Mouse (Mus musculus): ENCODE measurements around the gene Ap2a1. TPM values are rescaled to one million over a fixed set of nuclear protein-coding genes. Genes with fewer than 3 reads are reported as not detected.
A peak's percentile ranks its signal among the peaks of the same experiment; 100 is the strongest.

Ap2a1 gene
- polyA plus RNA-seq, 1 experiment from 2014 or later = 55.6 TPM

GRCm38 (mm10) chr7:44928570-44928969, 726 bp downstream of the Ap2a1 start:
- Histone ChIP-seq H3K9me3 (replicated peaks; ENCODE audit: control insufficient read depth, low read length) (no peaks in the 10 kb centered on the region), H3K4me3 (replicated peaks; ENCODE audit: low read length) (peak overlapping the region; percentile 94), H3K27me3 (ENCODE audit: control insufficient read depth, insufficient read depth, low read length) (no peaks in the 10 kb centered on the region), H3K4me1 (ENCODE audit: control insufficient read depth, insufficient read depth, low read length) (peaks cover 20% of the 10 kb centered on the region), H3K27ac (ENCODE audit: low read length) (peak overlapping the region; percentile 81; the same call in 1 of the 2 replicates), H3K36me3 (ENCODE audit: control insufficient read depth, insufficient read depth, low read length) (peaks cover 5% of the 10 kb centered on the region; the same call in 1 of the 2 replicates), H3K4me2 (ENCODE audit: low read depth, low read length) (peak overlapping the region; percentile 79), H3K9ac (ENCODE audit: low read length) (peak overlapping the region; percentile 94)
- no peak for ATAC-seq (ENCODE audit: insufficient read depth, low FRiP score)
- WGBS = 0% methylated on average over 1 of the region's 1 CpGs

DNA sequence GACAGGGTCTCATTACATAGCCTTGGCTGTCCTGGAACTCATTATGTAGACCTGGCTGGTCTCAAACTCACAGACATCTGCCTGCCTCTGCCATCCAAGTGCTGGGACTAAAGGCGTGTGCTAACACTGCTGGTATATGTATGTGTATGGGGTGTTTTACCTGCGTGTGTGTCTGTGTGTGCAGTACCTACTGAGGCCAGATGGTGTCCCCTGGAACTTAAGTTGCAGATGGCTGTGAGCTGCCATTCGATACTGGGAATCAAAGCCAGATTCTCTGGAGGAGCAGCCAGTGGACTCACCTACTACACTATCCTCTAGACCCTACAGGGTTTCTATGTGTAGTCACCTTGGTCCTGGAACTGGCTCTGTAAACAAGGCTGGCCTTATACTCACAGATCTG, 3.8 kb downstream of the Ap2a1 start:
- no peak overlapping the region for H3K4me3 ChIP-seq (replicated peaks; ENCODE audit: low read length)
- peaks cover 12% of the 10 kb centered on the region; the same call in 1 of the 2 replicates for H3K36me3 ChIP-seq (ENCODE audit: control insufficient read depth, insufficient read depth, low read length)
- H3K4me1 ChIP-seq (ENCODE audit: control insufficient read depth, insufficient read depth, low read length) = peaks cover 19% of the 10 kb centered on the region
- no peak overlapping the region for H3K27ac ChIP-seq (ENCODE audit: low read length)
- 66% methylated on average over 3 of the region's 3 CpGs for WGBS
- no peak for ATAC-seq (ENCODE audit: insufficient read depth, low FRiP score)
- H3K27me3 ChIP-seq (ENCODE audit: control insufficient read depth, insufficient read depth, low read length) = no peaks in the 10 kb centered on the region
- no peak overlapping the region for H3K4me2 ChIP-seq (ENCODE audit: low read depth, low read length)
- no peak overlapping the region for H3K9ac ChIP-seq (ENCODE audit: low read length)
- no peaks in the 10 kb centered on the region for H3K9me3 ChIP-seq (replicated peaks; ENCODE audit: control insufficient read depth, low read length)

GRCm38 (mm10) chr7:44922530-44922929, 6.8 kb downstream of the Ap2a1 start:
- Histone ChIP-seq H3K27ac (ENCODE audit: low read length) (no peak overlapping the region), H3K9ac (ENCODE audit: low read length) (no peak overlapping the region), H3K27me3 (ENCODE audit: control insufficient read depth, insufficient read depth, low read length) (no peaks in the 10 kb centered on the region), H3K4me2 (ENCODE audit: low read depth, low read length) (no peak overlapping the region), H3K36me3 (ENCODE audit: control insufficient read depth, insufficient read depth, low read length) (peaks cover 12% of the 10 kb centered on the region; the same call in 1 of the 2 replicates), H3K4me3 (replicated peaks; ENCODE audit: low read length) (no peak overlapping the region), H3K4me1 (ENCODE audit: control insufficient read depth, insufficient read depth, low read length) (peaks cover 6% of the 10 kb centered on the region), H3K9me3 (replicated peaks; ENCODE audit: control insufficient read depth, low read length) (no peaks in the 10 kb centered on the region)
- no peak for ATAC-seq (ENCODE audit: insufficient read depth, low FRiP score)

- 91% methylated on average over 5 of the region's 5 CpGs for WGBS
- peaks cover 16% of the 10 kb centered on the region; the same call in 1 of the 2 replicates for H3K36me3 ChIP-seq (ENCODE audit: control insufficient read depth, insufficient read depth, low read length)
Observed at GRCm38 (mm10) chr7:44919127-44919526, 10.2 kb downstream of the Ap2a1 start.

GRCm38 (mm10) chr7:44918219-44918618, 11.1 kb downstream of the Ap2a1 start:
- Histone ChIP-seq H3K27me3 (ENCODE audit: control insufficient read depth, insufficient read depth, low read length) (no peaks in the 10 kb centered on the region), H3K4me2 (ENCODE audit: low read depth, low read length) (no peak overlapping the region), H3K4me1 (ENCODE audit: control insufficient read depth, insufficient read depth, low read length) (peaks cover 4% of the 10 kb centered on the region; the same call in 1 of the 2 replicates), H3K9me3 (replicated peaks; ENCODE audit: control insufficient read depth, low read length) (no peaks in the 10 kb centered on the region), H3K4me3 (replicated peaks; ENCODE audit: low read length) (no peak overlapping the region), H3K36me3 (ENCODE audit: control insufficient read depth, insufficient read depth, low read length) (peaks cover 16% of the 10 kb centered on the region; the same call in 1 of the 2 replicates), H3K9ac (ENCODE audit: low read length) (peak overlapping the region; percentile 46), H3K27ac (ENCODE audit: low read length) (0 out of 2 replicates have a peak overlapping the region, but pooled peaks have one; percentile 38)
- no peak for ATAC-seq (ENCODE audit: insufficient read depth, low FRiP score)
- WGBS = 61% methylated on average over 3 of the region's 3 CpGs

More at GRCm38 (mm10) chr7:44919127-44919526, 10.2 kb downstream of the Ap2a1 start:
- no peaks in the 10 kb centered on the region for H3K27me3 ChIP-seq (ENCODE audit: control insufficient read depth, insufficient read depth, low read length)
- no peaks in the 10 kb centered on the region for H3K9me3 ChIP-seq (replicated peaks; ENCODE audit: control insufficient read depth, low read length)
- H3K4me2 ChIP-seq (ENCODE audit: low read depth, low read length) = no peak overlapping the region
- H3K9ac ChIP-seq (ENCODE audit: low read length) = no peak overlapping the region
- no peak for ATAC-seq (ENCODE audit: insufficient read depth, low FRiP score)
- H3K4me1 ChIP-seq (ENCODE audit: control insufficient read depth, insufficient read depth, low read length) = peaks cover 4% of the 10 kb centered on the region; the same call in 1 of the 2 replicates
- no peak overlapping the region for H3K4me3 ChIP-seq (replicated peaks; ENCODE audit: low read length)
- no peak overlapping the region for H3K27ac ChIP-seq (ENCODE audit: low read length)

DNA sequence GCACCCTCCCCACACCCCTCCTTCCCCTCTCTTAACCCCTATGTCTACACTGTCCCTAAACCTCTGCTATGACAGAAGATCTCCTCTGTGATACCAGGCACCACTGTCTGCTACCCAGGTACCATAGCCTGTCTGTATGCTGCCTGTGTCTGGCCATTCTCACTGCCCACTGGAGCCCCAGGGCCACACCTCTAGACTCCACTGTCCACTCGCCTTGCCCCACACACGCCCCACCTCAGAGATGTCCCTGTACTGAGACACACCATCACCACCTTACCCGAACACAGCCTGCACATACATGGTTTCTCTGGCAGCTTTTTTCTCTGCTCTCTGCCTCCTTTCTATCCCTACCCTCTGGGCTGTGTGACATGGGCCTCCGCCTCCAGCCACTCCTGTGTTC, 12.4 kb downstream of the Ap2a1 start:
- H3K36me3 ChIP-seq (ENCODE audit: control insufficient read depth, insufficient read depth, low read length) = peaks cover 9% of the 10 kb centered on the region; the same call in 1 of the 2 replicates
- no peaks in the 10 kb centered on the region for H3K9me3 ChIP-seq (replicated peaks; ENCODE audit: control insufficient read depth, low read length)
- no peak overlapping the region for H3K9ac ChIP-seq (ENCODE audit: low read length)
- H3K4me2 ChIP-seq (ENCODE audit: low read depth, low read length) = no peak overlapping the region
- H3K27me3 ChIP-seq (ENCODE audit: control insufficient read depth, insufficient read depth, low read length) = no peaks in the 10 kb centered on the region
- no peak overlapping the region for H3K4me3 ChIP-seq (replicated peaks; ENCODE audit: low read length)
- no peak for ATAC-seq (ENCODE audit: insufficient read depth, low FRiP score)
- WGBS = 85% methylated on average over 4 of the region's 4 CpGs
- peaks cover 4% of the 10 kb centered on the region; the same call in 1 of the 2 replicates for H3K4me1 ChIP-seq (ENCODE audit: control insufficient read depth, insufficient read depth, low read length)
- H3K27ac ChIP-seq (ENCODE audit: low read length) = no peak overlapping the region

DNA sequence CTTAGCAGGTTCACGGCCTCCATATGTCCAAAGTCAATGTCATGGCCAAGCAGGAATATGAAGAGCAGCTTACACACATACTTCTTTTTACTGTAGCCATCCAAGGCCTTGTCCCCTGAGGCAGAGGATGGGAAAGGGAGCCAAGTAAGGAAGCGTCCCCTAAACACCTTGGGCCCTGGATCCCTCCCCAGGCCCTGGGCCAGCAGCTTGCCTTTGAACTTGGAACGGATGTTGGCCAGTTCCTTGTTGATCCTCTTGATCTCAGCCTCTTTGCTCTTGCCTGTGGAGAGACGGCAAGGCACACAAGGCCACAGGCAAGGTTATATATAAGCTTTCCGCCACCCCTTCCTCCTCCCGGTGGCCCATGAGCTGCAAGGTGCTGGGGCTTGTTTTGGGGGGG, 13.1 kb downstream of the Ap2a1 start:
- Histone ChIP-seq H3K9ac (ENCODE audit: low read length) (no peak overlapping the region), H3K4me1 (ENCODE audit: control insufficient read depth, insufficient read depth, low read length) (peaks cover 4% of the 10 kb centered on the region; the same call in 1 of the 2 replicates), H3K27ac (ENCODE audit: low read length) (no peak overlapping the region), H3K27me3 (ENCODE audit: control insufficient read depth, insufficient read depth, low read length) (no peaks in the 10 kb centered on the region), H3K4me3 (replicated peaks; ENCODE audit: low read length) (no peak overlapping the region), H3K4me2 (ENCODE audit: low read depth, low read length) (no peak overlapping the region), H3K36me3 (ENCODE audit: control insufficient read depth, insufficient read depth, low read length) (peaks cover 9% of the 10 kb centered on the region; the same call in 1 of the 2 replicates), H3K9me3 (replicated peaks; ENCODE audit: control insufficient read depth, low read length) (no peaks in the 10 kb centered on the region)
- WGBS = 82% methylated on average over 6 of the region's 6 CpGs
- no peak for ATAC-seq (ENCODE audit: insufficient read depth, low FRiP score)

DNA sequence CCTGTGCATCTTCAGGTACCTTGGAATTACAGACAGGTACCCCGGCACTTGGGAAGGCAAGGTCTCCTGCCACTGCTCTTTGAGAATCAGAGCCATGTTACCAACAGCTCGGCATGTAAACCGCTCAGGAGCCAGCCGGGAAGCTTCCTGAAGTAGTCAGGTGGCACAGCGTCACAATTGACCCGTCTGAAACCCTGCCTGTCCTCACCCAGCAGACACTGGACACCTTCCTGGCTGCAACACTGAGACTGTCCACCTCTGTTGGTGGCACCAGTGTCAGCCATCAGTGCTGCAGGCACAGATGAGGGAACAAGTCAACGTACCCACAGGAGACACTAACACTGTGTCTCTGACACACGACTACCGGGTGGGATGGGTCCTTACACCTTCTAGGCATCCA, 14.0 kb downstream of the Ap2a1 start:
- Histone ChIP-seq H3K4me3 (replicated peaks; ENCODE audit: low read length) (no peak overlapping the region), H3K4me2 (ENCODE audit: low read depth, low read length) (no peak overlapping the region), H3K9ac (ENCODE audit: low read length) (no peak overlapping the region), H3K4me1 (ENCODE audit: control insufficient read depth, insufficient read depth, low read length) (peaks cover 4% of the 10 kb centered on the region; the same call in 1 of the 2 replicates), H3K9me3 (replicated peaks; ENCODE audit: control insufficient read depth, low read length) (no peaks in the 10 kb centered on the region), H3K27ac (ENCODE audit: low read length) (no peak overlapping the region), H3K36me3 (ENCODE audit: control insufficient read depth, insufficient read depth, low read length) (peaks cover 12% of the 10 kb centered on the region; the same call in 1 of the 2 replicates), H3K27me3 (ENCODE audit: control insufficient read depth, insufficient read depth, low read length) (no peaks in the 10 kb centered on the region)
- WGBS = 89% methylated on average over 9 of the region's 9 CpGs
- ATAC-seq (ENCODE audit: insufficient read depth, low FRiP score) = no peak

GRCm38 (mm10) chr7:44914396-44914795, 14.9 kb downstream of the Ap2a1 start:
- Histone ChIP-seq H3K36me3 (ENCODE audit: control insufficient read depth, insufficient read depth, low read length) (peaks cover 16% of the 10 kb centered on the region; the same call in 1 of the 2 replicates), H3K27ac (ENCODE audit: low read length) (no peak overlapping the region), H3K9ac (ENCODE audit: low read length) (no peak overlapping the region), H3K9me3 (replicated peaks; ENCODE audit: control insufficient read depth, low read length) (no peaks in the 10 kb centered on the region), H3K4me2 (ENCODE audit: low read depth, low read length) (no peak overlapping the region), H3K27me3 (ENCODE audit: control insufficient read depth, insufficient read depth, low read length) (no peaks in the 10 kb centered on the region), H3K4me1 (ENCODE audit: control insufficient read depth, insufficient read depth, low read length) (peaks cover 4% of the 10 kb centered on the region; the same call in 1 of the 2 replicates), H3K4me3 (replicated peaks; ENCODE audit: low read length) (no peak overlapping the region)
- ATAC-seq (ENCODE audit: insufficient read depth, low FRiP score) = no peak
- WGBS = 88% methylated on average over 2 of the region's 2 CpGs
